Mouse (Mus musculus) MN1 (cell line): ENCODE measurements around the gene Csnk1g1.

ENCODE experiments used
- DNase-seq: peaks from one replicate; pipeline ENCODE4 v3.0.0-alpha.2; 2016; ENCODE audit warnings: low spot score

Csnk1g1 gene

GRCm38 (mm10) chr9:66067542-66067941 lies 158.8 kb downstream of the Csnk1g1 start:
- peak; percentile 46 for DNase-seq

DNA sequence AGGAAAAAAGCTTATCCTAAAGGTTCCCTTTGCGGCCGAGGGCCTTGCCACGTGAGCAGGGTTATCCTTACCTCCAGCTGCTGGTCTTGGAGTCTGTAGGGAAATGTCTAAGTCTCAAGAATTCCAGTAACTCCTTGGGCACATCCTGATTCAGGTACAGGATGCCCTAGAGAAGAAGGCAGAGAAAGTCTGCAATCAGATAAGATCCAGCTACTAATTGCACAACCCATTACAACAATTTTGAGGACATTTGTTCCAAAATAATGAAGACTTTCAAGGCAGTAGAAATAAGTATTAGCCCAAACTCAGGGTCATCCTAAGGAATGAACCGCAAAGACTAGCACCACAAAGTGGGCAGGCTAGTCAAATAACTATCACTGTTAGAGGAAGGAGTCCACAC lies 159.3 kb downstream of the Csnk1g1 start:
- no peak for DNase-seq

DNA sequence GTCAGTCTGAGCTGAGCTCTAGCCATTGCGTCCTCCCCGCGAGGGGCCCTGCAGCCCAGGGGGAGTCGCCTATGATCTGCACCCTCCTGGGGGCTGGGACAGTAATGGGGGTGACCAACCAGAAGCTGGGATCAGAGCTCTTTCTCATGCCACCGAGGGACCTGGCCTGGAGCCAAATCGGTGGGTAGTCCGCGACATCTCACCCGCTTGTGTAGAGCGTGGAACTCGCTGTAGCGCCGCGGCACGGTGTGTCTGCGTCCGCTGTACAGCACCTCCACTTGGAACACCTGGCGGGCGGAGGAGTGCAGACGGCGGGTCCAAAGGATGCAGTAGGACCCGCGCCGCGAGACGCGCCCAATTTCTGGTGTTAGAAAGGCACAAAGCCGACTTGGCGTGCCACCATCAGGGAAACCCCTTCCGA lies 160.3 kb downstream of the Csnk1g1 start:
- no peak for DNase-seq

DNA sequence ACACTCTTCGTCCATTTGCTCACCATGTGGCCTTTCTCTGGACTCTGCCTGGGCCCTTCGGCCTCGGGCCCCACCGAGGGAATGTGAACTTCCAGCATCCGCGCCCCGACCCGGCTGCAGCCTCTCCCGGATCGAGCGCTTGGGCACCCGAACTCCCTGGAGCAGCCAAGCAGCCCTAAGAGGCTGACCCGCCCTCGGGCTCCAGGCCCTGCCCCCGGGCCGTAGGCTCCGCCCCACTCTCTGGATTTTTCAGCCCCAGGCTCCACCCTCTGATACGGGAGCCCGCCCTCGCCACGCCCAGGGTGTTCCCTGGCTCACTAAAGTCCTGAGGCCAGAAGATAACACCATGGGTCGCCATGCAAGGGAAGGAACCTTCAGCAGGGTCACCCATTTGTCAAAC lies 160.9 kb downstream of the Csnk1g1 start, which contains the start of gene Snx22:
Gene Snx22, minus strand, starts transcription at position 137 of the 400 bp plus-strand sequence.
- DNase-seq: no peak

DNA sequence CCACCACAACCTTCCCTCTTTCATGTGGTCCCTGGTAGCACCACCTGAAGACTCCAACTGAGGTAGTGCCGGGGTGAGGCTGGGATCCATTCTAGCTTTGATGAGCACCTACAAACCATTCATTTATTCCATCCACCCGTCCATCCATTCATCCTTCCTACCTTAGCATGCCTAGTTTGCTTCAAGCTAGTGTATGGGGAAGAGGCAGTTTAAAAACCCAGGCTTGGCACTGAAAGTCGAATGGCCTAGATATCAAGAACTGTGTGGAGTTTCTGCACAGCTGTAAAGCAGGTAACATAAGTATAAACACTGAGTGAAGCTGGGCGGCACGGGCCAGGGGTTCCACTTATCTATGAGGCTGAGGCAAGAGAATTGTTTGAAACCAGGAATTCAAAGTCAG lies 161.4 kb downstream of the Csnk1g1 start:
- DNase-seq: no peak

GRCm38 (mm10) chr9:66072754-66073153 lies 164.0 kb downstream of the Csnk1g1 start:
- DNase-seq: no peak

DNA sequence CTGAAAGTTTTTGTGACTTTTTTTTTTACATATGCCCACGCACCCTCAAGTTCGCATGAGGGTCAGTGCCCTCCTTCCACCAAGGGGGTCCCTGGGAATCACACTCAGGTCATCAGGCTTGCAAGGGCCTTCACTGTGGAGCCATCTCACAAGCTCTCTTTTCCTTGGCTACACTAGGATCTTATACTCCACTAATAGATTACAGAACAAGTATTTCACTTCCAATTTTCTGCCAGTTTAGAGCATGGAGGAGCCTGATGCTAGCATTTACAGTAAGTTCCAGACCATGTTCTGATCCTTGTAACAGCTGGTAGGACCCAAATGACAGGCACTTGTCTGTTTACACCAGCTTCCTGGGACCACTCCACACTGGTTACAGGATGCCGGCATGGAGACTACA lies 169.3 kb downstream of the Csnk1g1 start:
- DNase-seq: no peak

GRCm38 (mm10) chr9:66078493-66078892 lies 169.8 kb downstream of the Csnk1g1 start:
- no peak for DNase-seq

GRCm38 (mm10) chr9:66080804-66081459 lies 172.2 kb downstream of the Csnk1g1 start:
- no peak for DNase-seq

DNA sequence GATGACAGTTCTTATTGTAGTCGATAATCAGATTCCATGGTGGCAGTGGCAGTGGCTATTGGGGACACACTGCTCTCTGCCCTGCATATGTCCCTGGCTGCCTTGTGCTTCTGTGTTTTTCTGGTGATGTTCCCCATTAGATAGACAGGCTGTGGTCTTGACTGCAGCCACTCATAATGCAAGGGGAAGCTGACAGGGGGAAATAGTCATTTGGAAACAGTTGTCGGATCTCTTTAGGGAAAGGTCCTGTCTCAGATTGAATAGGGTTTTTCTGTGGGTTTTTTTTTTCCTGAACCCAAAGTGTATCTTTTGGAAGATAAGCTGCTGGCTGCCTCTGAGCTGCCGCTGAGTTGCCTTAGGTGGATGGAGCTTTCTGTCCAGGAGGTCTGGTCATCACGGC lies 173.3 kb downstream of the Csnk1g1 start:
- DNase-seq: no peak

- DNase-seq: no peak
Measured at GRCm38 (mm10) chr9:66084171-66084570, 175.4 kb downstream of the Csnk1g1 start.

DNA sequence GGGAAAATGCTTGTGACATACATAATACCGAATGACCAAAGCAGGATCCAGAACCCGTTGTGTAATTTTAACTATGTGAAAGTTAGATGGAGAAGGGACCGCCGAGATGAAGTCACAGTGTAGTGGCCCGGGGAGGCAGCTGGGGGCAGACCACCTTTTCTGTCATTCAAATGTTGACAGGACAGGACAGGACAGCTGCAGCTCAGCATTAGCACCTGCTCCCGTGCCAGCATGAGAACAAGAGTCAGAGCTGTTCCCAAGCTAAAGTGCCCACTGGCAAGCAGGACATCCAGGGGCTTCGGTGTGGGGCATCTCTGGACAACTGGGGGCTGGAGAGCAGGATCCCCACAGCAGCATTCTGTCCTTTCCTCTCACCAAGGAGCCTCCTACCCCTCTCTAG lies 178.3 kb downstream of the Csnk1g1 start:
- DNase-seq: no peak

DNA sequence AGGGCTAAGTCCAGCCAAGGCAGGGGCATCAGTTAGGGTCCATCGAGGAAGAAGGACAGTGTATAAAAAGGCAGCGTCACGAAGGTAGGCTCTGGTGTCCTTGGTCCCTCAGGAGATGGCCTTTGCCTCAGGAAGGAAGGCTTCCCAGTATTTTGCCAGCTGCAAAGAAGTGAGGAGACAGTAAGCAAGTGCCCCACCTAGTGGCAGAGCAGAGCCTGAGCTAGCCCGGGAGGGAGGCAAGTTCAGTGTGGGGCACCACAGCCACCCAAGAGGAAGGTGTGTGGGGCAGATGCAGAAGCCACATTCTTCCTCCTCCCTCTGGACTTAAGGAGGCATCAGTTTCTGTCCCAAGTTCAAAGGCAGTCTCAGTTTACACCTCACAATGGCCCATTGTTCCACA lies 179.7 kb downstream of the Csnk1g1 start:
- DNase-seq: peak; percentile 37

GRCm38 (mm10) chr9:66090593-66091244 lies 182.0 kb downstream of the Csnk1g1 start:
- DNase-seq: peak; percentile 50

DNA sequence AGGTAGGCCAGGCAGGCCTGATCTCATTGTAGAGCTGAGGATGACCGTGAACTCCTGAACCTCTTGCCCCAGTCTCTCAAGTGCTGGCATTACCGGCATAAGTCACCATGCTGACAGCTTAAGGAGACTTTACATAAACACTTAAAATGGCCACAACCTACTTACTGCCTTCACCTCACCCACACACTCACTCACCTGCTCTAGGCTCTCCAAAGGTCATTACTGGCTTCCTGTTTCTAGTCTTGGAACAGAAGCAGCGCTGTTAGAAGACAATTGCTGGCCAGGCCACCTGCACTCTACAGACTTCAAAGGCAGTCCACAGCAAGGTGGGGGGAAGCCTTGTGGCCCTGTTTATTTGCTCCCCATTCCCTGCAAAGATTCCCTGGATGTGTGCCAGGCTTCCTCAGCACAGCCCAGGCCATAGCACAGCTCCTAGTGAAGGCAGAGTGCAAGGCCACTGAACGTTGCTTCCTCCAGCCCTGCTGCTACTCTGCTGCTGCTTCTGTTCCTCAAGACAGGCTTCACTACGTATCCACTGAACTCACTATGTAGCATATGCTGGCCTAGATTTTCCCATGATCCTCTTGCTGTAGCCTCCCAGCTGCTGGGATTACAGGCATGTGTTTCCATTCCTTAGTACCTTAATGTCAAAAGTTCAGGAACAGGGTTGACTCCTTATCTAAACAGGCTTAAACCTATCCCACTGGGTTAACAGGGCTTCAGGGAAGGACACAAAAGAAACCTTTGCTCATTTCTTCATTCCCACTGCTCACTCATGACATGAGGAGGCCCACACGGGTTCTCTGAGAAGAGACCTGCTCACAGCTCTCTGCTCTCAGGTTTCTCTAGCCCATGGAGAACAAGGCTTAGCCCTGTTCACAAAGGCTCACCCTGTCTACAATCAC lies 182.9 kb downstream of the Csnk1g1 start:
- peak; percentile 24 for DNase-seq

- no peak for DNase-seq
Measured at GRCm38 (mm10) chr9:66092664-66093063, 183.9 kb downstream of the Csnk1g1 start.
